Mouse (Mus musculus): ENCODE measurements around the gene Wdr18.

Gene Wdr18

GRCm38 (mm10) chr10:79997034-79997760 lies 37.2 kb downstream of the Wdr18 start:
- DNase-seq = peak in 1 of 2 experiments; percentile 75

GRCm38 (mm10) chr10:79997819-79998218 lies 37.9 kb downstream of the Wdr18 start:
- DNase-seq = no peak

- no peak for DNase-seq
Measured at GRCm38 (mm10) chr10:80001945-80002344, 42.0 kb downstream of the Wdr18 start.

- DNase-seq = no peak
Measured at GRCm38 (mm10) chr10:80002829-80003228, 42.9 kb downstream of the Wdr18 start.

DNA sequence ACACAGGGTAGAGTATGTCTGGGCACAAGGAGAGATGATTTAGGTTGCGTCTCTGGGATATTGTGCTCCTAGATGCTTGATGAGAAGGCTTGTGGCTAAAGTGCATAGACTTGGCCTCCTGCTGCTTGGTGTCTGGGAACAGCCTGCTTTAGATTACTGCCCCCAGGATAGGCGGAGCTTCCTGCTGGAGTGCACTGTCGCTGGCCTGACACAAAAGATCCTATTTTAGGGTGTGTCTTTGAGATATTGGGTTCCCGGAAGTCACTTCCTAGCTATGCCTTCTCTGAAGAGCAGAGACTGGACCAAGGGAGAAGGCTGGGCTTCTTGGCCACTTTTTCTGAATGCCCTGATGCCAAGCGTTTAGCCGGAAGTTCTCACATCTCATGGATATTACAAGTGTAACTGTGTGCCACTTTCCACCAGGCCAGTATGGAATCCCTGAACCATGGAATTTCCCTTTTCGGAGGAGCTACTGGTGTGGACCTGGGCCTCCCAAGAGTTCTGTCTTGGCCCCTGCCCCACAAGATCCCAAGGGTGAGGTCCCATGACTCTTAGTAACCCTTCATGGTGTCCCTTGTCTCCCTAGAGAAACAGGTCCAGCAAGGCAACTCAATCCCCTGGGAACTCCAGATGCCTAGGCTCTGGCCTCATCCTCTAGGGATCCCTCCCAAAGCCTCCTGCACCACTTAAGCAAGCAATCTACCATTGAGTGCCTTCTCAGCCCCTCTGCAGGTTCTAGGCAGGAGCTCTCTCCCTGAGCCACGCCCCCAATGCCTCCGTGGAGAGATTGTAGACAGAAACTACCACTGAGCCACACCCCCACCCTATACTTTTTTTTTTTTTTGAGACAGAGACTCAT lies 43.7 kb downstream of the Wdr18 start:
- DNase-seq = peak in 1 of 2 experiments; percentile 65

DNA sequence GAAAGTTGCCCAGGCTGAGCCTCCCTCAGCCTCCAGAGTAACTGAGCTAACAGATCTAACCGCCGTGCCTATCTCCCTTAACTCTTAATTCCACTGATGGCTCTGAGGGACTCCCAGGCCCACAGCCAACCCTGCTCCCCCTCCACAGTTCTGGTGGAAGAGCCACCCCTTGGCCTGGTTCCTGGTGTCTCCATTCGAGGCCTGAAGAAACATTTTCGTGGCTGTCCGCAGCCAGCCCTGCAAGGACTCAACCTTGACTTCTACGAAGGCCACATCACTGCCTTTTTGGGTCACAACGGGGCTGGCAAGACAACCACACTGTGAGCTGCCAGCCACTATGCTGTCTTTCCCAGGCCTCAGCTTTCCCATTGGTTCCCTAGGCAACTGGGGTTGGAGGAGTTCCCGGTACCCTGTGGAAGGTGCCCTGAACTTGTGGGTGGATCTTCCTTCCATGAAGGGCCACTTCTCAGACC lies 44.3 kb downstream of the Wdr18 start:
- no peak for DNase-seq

- DNase-seq = no peak
Measured at GRCm38 (mm10) chr10:80011740-80012139, 51.8 kb downstream of the Wdr18 start.

DNA sequence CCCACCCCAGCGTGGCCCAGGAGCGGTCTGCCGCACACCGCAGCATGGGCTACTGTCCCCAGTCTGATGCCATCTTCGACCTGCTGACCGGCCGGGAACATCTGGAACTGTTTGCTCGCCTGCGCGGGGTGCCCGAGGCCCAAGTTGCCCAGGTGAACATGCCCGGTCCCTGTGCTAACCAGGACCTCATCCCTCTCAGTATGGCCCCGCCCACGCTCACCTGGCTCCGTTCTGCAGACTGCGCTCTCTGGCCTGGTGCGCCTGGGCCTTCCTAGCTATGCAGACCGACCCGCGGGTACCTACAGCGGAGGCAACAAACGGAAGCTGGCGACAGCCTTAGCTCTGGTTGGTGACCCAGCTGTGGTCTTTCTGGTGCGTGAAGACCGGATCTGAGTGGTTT lies 53.7 kb downstream of the Wdr18 start:
- DNase-seq = no peak

- DNase-seq = peak in 1 of 2 experiments; percentile 47
Measured at GRCm38 (mm10) chr10:80014484-80015290, 54.7 kb downstream of the Wdr18 start.

DNA sequence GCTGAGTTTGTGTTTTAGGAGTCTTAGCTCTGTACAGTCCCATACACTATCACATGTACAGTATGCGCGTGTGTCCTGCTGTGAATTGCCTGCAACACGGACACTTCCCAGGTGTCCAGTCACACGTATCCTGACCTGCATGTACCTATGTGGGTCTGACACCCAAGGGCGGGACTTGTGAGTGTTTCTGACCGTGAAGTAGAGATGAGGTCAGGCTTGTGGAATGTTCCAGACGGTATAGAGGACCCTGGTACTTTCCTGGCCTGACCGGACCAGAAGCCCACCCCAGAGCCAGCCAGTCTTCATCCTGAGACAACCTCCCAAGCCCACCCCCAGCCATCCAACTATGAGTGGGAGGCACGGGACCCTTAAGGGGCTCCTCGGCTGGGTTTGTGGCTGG lies 55.6 kb downstream of the Wdr18 start:
- DNase-seq = no peak

GRCm38 (mm10) chr10:80016511-80016910 lies 56.6 kb downstream of the Wdr18 start, which contains the start of gene Arhgap45:
TSS of gene Arhgap45 (plus strand) at chr10:80016653.
- no peak for DNase-seq

GRCm38 (mm10) chr10:80016931-80017330 lies 57.0 kb downstream of the Wdr18 start:
- DNase-seq = no peak

DNA sequence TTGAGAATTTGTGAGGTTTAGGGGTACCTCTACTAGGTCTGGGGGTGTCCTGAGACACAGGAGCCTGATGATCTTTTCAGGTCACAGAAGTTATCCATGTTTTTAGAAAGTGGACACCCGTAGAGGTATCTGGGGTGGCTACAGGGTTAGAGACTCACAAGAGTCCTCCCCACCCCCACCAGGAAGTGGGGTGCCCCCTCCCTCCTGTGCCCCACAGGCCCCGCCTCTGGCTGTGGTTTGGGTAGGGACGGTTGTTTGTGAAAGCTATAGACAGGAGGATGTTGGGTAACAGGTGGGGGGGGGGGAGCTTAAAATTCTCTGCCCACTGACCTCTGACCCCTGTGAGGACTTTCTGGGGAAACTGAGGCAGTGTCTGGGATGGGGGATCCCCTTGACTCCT lies 57.4 kb downstream of the Wdr18 start:
- DNase-seq = peak in 1 of 2 experiments; percentile 49

- DNase-seq = no peak
Measured at GRCm38 (mm10) chr10:80017771-80018170, 57.8 kb downstream of the Wdr18 start.

GRCm38 (mm10) chr10:80018739-80019297 lies 58.9 kb downstream of the Wdr18 start:
- peak; percentile 40 to 48 for DNase-seq

DNA sequence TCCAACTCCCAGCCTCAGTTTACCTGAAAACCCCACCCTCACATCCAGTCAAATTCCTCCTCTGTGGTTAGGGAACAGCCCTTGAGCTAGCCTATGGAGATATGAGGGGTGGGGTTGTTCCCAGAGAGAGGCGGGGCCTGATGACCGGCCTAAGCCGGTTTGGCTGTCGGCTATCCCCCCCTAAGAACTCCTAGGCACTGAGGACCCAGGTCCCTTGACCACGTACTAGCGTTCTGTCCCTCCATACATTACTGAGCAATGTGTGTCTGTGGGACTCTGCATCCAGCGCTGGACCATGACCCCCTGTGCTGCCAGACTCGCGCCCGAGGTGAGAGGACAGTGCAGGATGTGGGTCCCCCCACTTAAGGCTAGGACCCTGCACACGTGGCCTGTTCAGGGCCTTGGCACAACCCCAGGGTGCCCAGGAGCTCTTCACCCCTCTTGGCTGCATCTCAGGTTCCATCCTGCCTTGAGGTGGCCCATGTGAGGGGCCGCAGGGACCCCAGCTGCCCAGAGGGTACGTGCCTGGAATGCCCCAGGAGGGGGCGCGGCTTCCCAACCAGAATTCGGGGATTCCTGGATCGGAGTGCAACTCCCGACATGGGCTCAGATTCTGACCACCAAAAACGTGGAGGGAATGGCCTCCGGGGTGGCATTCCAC lies 59.6 kb downstream of the Wdr18 start:
- DNase-seq = no peak
